Mouse (Mus musculus) midbrain, embryonic 12.5 days (tissue): Measurements from ENCODE around the gene Kat6b. TPM values are rescaled to one million over a fixed set of nuclear protein-coding genes. Genes with fewer than 3 reads are reported as not detected.
A peak's percentile ranks its signal among the peaks of the same experiment; 100 is the strongest.

Experiments used
- ATAC-seq: fragments of 200-750 bp; cut with Nextera tagmentation; 2 replicates; pipeline ENCODE4 v1.8.0; 2017; ENCODE audit warnings: low read depth, moderate TSS enrichment, moderate library complexity; ENCODE audit not compliant: low FRiP score
- H3K27ac ChIP-seq: fragments of 300-500 bp; sonication (generic); replicated peaks from 2 replicates; pipeline ENCODE4 v1.5.1; 2016; ENCODE audit warnings: mild to moderate bottlenecking
- H3K27me3 ChIP-seq: fragments of 300-500 bp; sonication (generic); 2 replicates; pipeline ENCODE4 v1.6.1; 2016; ENCODE audit warnings: mild to moderate bottlenecking
- H3K36me3 ChIP-seq: fragments of 300-500 bp; sonication (generic); 2 replicates; pipeline ENCODE4 v1.6.1; 2016
- H3K4me1 ChIP-seq: fragments of 300-500 bp; sonication (generic); 2 replicates; pipeline ENCODE4 v1.6.1; 2016
- H3K4me2 ChIP-seq: fragments of 300-500 bp; sonication (generic); replicated peaks from 2 replicates; pipeline ENCODE4 v1.6.1; 2016; ENCODE audit warnings: mild to moderate bottlenecking, moderate library complexity
- H3K4me3 ChIP-seq: fragments of 300-500 bp; sonication (generic); 2 replicates; pipeline ENCODE4 v1.5.1; 2016; ENCODE audit warnings: mild to moderate bottlenecking
- H3K9ac ChIP-seq: fragments of 300-500 bp; sonication (generic); replicated peaks from 2 replicates; pipeline ENCODE4 v1.6.1; 2016; ENCODE audit warnings: mild to moderate bottlenecking, moderate library complexity
- H3K9me3 ChIP-seq: fragments of 300-500 bp; sonication (generic); 2 replicates; pipeline ENCODE4 v1.6.1; 2016; ENCODE audit warnings: mild to moderate bottlenecking
- WGBS: fragments of 180-500 bp; shearing (Covaris S2); methylation state at CpG from one replicate; pipeline ENCODE4 v1.1.7; 2016; 5-methylcytosine and 5-hydroxymethylcytosine counted together
- polyA plus RNA-seq: library from polyadenylated mRNA; unstranded; fragments of >200 nt; fragmentation: Nextera tagmentation; extraction: Ambion mirVana; gene quantifications from 2 replicates; pipeline ENCODE4 v1.2.1, GENCODE M21; 2016

Gene Kat6b
- polyA plus RNA-seq, 1 experiment from 2014 or later = 25.4 TPM

DNA sequence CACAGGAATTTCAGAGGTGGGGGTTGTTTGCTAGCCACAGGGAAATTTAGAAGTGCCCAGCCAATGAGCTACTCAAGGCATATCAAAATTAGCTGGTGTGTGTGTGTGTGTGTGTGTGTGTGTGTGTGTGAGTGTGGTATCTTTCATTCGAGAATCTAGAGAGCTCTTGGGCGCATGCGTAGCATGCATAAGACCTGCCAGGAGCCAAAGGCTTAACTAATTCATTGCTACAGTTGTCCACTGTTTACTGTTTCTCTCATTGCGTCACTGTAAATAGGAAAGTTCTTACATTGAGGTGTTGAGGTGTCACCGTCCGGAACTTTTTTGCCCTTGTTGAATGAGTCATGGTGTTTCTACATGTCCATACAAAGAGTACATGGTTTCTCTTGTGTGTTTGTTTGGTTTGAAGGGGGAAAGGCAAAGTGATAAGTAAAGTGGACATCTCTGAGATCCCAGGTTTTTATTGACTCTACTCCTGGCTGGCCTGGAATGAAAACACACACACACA is 68.4 kb downstream of the Kat6b start:
- Histone ChIP-seq H3K9me3 (no peaks in the 10 kb centered on the region), H3K9ac (no peak overlapping the region), H3K4me3 (no peak overlapping the region), H3K27me3 (no peaks in the 10 kb centered on the region), H3K36me3 (no peaks in the 10 kb centered on the region), H3K27ac (no peak overlapping the region), H3K4me1 (peaks cover 58% of the 10 kb centered on the region), H3K4me2 (no peak overlapping the region)
- no peak for ATAC-seq
- 86% methylated on average over 6 of the region's 6 CpGs for WGBS

DNA sequence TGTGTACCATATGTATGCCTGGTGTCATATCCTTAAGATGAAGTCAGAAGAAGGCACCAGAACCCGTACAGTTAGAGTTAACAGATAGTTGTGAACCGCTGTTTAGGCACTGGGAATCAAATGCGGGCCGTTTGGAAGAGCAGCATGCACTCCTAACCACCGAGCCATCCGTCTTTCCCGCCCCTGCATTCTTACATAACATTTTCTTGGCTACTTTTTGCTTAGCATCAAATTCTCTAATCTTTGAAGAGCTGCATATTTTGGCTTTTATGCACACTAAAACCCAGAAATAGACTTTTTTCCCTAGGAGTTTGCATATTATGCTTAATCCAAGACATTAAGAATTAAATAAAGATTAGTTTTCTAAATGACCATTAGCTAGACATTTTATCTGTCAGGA is 69.3 kb downstream of the Kat6b start:
- no peak overlapping the region for H3K4me3 ChIP-seq
- H3K4me1 ChIP-seq = peaks cover 53% of the 10 kb centered on the region
- ATAC-seq = no peak
- H3K4me2 ChIP-seq = no peak overlapping the region
- H3K36me3 ChIP-seq = no peaks in the 10 kb centered on the region
- H3K9ac ChIP-seq = no peak overlapping the region
- no peaks in the 10 kb centered on the region for H3K9me3 ChIP-seq
- no peaks in the 10 kb centered on the region for H3K27me3 ChIP-seq
- no peak overlapping the region for H3K27ac ChIP-seq
- WGBS = 92% methylated on average over 7 of the region's 7 CpGs

DNA sequence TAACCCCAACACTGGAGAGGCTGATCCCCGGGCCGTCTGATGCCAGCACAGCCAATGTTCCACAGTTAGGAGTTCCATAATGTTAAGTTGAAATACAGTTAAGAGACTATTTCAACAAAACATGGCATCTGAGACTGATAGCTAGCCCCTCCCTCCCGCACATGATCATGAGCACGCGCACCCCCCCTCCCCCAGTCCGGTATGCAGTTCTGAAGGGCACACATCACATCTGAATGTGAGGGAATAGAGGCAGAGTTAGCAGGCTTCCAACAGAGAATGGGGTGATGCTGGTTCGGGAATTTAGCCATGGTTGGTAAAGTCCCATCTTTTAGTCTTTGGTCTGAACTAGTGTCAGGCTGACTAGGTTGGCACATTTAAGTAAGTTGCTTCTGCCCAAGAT is 70.4 kb downstream of the Kat6b start:
- no peak overlapping the region for H3K9ac ChIP-seq
- H3K27me3 ChIP-seq = no peaks in the 10 kb centered on the region
- peaks cover 52% of the 10 kb centered on the region for H3K4me1 ChIP-seq
- ATAC-seq = no peak
- H3K9me3 ChIP-seq = no peaks in the 10 kb centered on the region
- no peaks in the 10 kb centered on the region for H3K36me3 ChIP-seq
- no peak overlapping the region for H3K27ac ChIP-seq
- WGBS = 92% methylated on average over 7 of the region's 7 CpGs
- H3K4me3 ChIP-seq = no peak overlapping the region
- no peak overlapping the region for H3K4me2 ChIP-seq

DNA sequence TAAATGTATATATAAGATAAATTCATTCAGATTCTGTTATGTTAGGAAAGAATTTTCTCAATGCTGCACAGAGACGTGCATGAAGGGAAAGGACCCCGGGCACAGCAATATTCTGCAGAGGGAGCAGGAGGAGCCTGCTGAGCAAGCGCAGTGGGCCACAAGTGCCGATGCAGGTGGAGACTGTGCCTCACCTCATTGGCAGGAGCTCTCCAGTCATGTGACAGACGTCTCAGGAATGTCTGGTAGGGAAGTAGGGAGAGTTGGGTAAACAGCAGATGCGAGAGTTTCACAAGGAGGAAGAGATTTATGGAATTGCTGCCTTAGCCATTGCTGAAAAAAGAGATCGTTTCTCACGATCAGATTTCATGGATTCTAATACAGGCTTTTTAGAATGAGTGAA is 71.7 kb downstream of the Kat6b start:
- H3K36me3 ChIP-seq = no peaks in the 10 kb centered on the region
- H3K4me1 ChIP-seq = peaks cover 39% of the 10 kb centered on the region
- no peak overlapping the region for H3K4me2 ChIP-seq
- no peak overlapping the region for H3K9ac ChIP-seq
- ATAC-seq = no peak
- no peak overlapping the region for H3K4me3 ChIP-seq
- WGBS = 76% methylated on average over 8 of the region's 8 CpGs
- no peaks in the 10 kb centered on the region for H3K9me3 ChIP-seq
- H3K27ac ChIP-seq = no peak overlapping the region
- no peaks in the 10 kb centered on the region for H3K27me3 ChIP-seq

DNA sequence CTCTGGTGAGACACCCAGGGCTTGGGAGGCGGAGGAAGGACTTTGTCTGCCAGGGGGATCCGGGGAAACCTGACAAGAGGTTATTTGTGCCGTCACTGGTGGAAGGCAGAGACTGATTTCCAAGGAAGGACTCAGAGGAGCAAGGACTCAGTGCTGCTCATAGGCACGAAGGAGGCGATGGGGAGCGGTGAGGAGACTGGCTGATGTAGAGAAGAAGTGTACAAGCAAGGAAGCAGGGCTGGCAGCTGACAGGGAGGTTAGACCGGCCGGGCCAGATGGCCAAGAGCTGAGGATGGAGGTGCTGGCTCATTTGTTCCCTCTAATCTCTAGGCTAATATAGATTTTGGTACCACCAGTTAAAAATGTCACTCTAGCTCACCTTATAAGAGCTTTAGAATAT is 72.8 kb downstream of the Kat6b start:
- Histone ChIP-seq H3K4me3 (no peak overlapping the region), H3K9ac (no peak overlapping the region), H3K4me2 (no peak overlapping the region), H3K27me3 (no peaks in the 10 kb centered on the region), H3K9me3 (no peaks in the 10 kb centered on the region), H3K4me1 (peaks cover 42% of the 10 kb centered on the region), H3K36me3 (no peaks in the 10 kb centered on the region), H3K27ac (no peak overlapping the region)
- no peak for ATAC-seq
- WGBS = 88% methylated on average over 8 of the region's 8 CpGs

DNA sequence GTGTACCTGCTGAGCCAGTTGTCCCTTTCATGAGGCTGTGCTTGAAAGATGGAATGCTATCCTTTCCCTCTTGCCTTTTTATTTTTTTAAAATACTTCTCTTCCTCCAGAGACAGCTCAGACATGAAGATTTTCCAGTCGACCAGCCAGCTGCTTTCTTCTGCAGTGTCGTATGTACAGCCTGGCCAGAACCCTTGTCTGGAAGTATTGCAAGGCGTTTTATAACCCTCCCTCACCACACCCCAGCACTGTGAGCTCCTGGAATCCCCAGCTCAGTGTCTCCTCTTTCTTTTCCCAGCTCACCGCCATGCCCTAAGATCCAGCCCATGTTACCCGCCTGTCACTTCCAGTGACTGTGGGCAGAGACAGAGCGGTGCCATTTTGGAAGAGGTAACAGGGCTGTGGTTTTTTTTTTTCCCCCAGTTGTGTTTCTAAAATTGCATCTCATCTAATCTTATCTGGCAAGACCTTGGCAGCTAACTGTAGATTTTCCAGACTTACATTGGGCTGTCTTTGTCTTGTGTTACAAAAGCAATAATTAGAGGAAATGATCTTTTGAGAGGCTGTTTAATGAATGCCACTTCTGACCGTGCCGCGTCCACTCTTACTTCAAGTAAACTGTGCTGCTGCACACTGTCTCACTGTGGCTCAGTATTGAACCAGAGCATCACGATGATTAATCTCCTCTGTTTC is 77.4 kb downstream of the Kat6b start:
- ATAC-seq = no peak
- Histone ChIP-seq H3K27ac (0 out of 2 replicates have a peak overlapping the region, but pooled peaks have one; percentile 42), H3K4me2 (no peak overlapping the region), H3K27me3 (no peaks in the 10 kb centered on the region), H3K36me3 (no peaks in the 10 kb centered on the region), H3K9ac (no peak overlapping the region), H3K4me3 (no peak overlapping the region), H3K9me3 (no peaks in the 10 kb centered on the region), H3K4me1 (peaks cover 31% of the 10 kb centered on the region)
- WGBS = 74% methylated on average over 10 of the region's 10 CpGs

DNA sequence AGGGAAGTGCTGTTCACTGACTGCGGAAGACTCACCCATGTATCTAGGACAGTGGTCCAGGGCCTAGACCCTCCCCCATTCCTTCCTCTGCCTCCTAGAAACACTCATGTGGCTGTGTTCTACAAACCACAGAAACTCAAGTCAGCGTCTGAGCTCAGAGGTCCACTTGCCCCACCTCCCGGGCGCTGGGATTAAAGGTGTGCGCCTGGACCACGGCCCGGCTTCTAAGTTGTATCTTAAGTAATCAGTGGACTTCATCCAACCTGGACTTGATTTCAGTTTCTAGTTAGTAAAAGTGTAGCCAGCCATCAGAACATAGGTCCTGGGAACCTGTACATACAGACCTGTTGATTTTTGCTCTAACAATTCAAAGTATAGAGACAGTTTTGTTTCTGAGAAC is 78.2 kb downstream of the Kat6b start:
- H3K9me3 ChIP-seq = no peaks in the 10 kb centered on the region
- ATAC-seq = no peak
- 85% methylated on average over 7 of the region's 7 CpGs for WGBS

DNA sequence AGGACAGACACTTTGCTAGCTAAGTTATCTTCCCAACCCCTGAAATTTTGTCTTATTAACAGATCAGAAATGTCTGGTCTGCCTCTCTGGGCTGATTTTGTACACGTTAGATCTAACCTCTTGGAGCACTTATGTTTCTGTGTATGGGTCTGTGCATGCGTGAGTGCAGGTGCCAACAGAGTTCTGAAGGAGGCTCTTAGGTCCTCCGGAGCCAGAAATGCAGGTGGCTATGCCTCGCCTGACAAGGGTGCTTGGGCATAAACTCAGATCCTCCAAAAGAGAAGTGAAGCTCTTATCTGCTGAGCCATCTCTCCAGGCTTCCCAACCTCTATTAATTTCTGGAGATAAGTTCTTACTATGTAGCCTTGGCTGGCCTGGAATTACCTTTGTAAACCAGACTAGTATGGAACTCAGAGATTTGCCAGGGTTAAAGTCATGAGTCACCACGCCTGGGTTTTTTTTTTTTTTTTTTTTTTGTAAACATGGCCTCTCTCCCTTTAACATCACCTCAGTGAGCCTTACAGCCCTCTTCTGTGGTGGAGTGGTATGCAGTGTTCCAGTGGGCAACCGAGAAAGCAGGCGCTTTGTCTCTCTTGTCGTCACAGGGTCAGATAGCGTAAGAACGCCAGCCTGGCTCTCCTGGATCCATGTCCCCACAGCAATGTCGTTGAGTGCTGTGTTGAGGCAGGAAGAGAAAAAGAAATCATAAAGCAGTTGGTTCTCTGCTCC is 79.4 kb downstream of the Kat6b start:
- H3K9ac ChIP-seq = no peak overlapping the region
- H3K9me3 ChIP-seq = no peaks in the 10 kb centered on the region
- no peaks in the 10 kb centered on the region for H3K27me3 ChIP-seq
- no peak for ATAC-seq
- 90% methylated on average over 11 of the region's 11 CpGs for WGBS
- H3K36me3 ChIP-seq = no peaks in the 10 kb centered on the region
- peaks cover 33% of the 10 kb centered on the region for H3K4me1 ChIP-seq
- no peak overlapping the region for H3K4me3 ChIP-seq
- no peak overlapping the region for H3K4me2 ChIP-seq
- H3K27ac ChIP-seq = no peak overlapping the region

More for the DNA sequence above, 78.2 kb downstream of the Kat6b start:
- H3K27me3 ChIP-seq = no peaks in the 10 kb centered on the region
- H3K4me1 ChIP-seq = peaks cover 34% of the 10 kb centered on the region
- H3K27ac ChIP-seq = no peak overlapping the region
- no peaks in the 10 kb centered on the region for H3K36me3 ChIP-seq
- H3K4me3 ChIP-seq = no peak overlapping the region
- no peak overlapping the region for H3K9ac ChIP-seq
- H3K4me2 ChIP-seq = no peak overlapping the region

DNA sequence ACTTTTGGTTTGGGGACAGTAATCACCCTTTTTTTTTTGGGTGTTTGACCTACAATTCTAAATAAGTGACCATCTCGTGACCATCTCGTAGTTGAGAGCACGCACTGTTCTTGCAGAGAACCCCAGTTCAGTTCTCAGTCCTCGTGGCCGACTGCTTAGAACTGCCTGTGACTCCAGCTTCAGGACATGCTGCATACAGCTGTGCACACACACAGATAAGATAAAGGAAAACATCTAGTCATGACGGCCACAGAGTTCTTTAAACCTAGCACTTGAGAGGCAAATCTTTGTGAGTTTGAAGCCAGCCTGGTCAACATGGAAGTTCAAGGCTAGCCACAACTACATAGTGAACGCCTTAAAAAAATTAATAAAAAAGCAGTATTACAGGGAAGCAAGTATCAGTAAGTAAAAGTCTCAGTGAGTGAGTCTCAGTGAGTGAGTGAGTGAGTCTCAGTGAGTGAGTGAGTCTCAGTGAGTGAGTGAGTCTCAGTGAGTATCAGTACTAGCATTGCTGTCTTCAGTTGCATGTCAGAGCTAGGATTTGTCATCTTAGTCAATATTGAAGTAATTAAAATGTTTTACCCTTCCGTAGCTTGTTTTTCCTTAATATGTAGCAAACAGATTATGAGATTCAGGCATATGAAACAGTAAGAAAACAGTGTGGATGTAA is 80.3 kb downstream of the Kat6b start:
- ATAC-seq = no peak
- no peaks in the 10 kb centered on the region for H3K36me3 ChIP-seq
- no peak overlapping the region for H3K9ac ChIP-seq
- H3K4me2 ChIP-seq = no peak overlapping the region
- H3K4me1 ChIP-seq = peaks cover 25% of the 10 kb centered on the region
- H3K27ac ChIP-seq = no peak overlapping the region
- H3K27me3 ChIP-seq = no peaks in the 10 kb centered on the region
- H3K4me3 ChIP-seq = no peak overlapping the region
- 93% methylated on average over 8 of the region's 8 CpGs for WGBS
- no peaks in the 10 kb centered on the region for H3K9me3 ChIP-seq

DNA sequence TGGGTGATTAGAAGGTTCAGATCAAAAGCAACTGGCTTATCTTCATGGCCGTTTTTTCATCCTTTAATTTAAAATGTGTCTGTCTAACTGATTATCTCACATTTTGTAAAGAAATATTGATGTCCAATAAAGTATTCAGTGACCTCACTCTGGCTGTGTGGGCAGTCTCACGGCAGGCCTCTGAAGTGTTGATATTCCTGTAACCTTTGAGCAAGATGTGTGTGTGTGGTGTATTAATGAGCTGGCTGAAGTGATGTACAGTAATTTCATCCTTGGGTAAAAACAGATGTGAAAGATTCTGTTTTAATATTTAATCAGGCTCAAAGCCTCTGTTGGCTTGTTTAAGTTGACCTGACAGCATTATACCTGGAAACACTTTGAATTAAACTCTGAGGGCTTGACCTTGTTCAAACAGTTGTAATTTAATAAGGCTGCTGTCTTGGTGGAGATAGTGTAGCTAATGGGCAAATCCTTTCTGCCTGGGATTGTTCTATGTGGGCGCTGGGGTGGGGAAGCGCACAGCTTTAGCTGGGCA is 82.4 kb downstream of the Kat6b start:
- peak; percentile 41; the same call in 1 of the 2 replicates for ATAC-seq
- 70% methylated on average over 4 of the region's 4 CpGs for WGBS

DNA sequence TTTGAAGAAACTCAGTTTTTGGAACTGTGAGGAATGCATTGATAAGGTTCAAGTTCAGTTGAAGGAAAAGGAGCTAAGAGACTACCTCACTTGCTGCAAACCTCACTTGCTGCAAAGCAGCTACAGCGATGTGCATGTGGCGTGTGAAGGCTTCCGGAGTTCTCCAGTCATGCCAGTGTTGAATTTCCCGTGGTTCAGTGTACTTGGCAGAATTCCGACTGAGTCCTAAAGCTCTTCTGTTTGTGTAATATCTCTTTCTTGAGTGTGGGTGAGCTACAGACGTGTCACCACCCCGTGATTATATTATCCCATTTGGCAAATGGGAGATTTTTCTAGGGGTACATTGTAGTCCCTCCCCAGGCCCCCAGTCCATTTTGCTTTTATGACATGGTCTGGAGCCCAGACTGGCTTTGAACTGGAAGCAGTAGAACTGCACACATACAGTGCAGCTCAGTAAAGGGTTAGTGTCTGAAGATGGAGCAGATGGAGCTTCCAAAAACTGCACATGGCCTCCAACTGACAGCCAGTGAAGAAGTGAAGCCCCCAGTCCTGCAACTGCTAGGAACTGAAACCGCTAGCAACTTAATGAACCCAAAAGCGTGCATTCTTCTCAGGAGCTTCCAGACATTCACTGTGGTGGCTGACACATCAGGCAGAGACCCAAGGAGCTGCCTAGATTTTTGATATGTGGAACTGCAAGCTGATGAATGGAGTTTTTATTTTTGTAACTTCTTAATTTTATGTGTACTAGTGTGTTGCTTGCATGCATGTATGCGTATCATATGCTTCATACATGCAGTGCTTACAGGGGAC is 84.5 kb downstream of the Kat6b start:
- Histone ChIP-seq H3K9me3 (no peaks in the 10 kb centered on the region), H3K4me2 (no peak overlapping the region), H3K27ac (no peak overlapping the region), H3K36me3 (no peaks in the 10 kb centered on the region), H3K27me3 (no peaks in the 10 kb centered on the region), H3K9ac (no peak overlapping the region), H3K4me1 (peaks cover 26% of the 10 kb centered on the region), H3K4me3 (no peak overlapping the region)
- WGBS = 93% methylated on average over 10 of the region's 10 CpGs
- no peak for ATAC-seq

More for the DNA sequence above, 82.4 kb downstream of the Kat6b start:
- Histone ChIP-seq H3K36me3 (no peaks in the 10 kb centered on the region), H3K27me3 (no peaks in the 10 kb centered on the region), H3K4me3 (no peak overlapping the region), H3K9ac (no peak overlapping the region), H3K4me1 (peaks cover 23% of the 10 kb centered on the region), H3K9me3 (no peaks in the 10 kb centered on the region), H3K27ac (peak overlapping the region; percentile 35; the same call in 1 of the 2 replicates), H3K4me2 (no peak overlapping the region)
